Mouse (Mus musculus): ENCODE results near the gene Rpa3.

The Rpa3 gene

DNA sequence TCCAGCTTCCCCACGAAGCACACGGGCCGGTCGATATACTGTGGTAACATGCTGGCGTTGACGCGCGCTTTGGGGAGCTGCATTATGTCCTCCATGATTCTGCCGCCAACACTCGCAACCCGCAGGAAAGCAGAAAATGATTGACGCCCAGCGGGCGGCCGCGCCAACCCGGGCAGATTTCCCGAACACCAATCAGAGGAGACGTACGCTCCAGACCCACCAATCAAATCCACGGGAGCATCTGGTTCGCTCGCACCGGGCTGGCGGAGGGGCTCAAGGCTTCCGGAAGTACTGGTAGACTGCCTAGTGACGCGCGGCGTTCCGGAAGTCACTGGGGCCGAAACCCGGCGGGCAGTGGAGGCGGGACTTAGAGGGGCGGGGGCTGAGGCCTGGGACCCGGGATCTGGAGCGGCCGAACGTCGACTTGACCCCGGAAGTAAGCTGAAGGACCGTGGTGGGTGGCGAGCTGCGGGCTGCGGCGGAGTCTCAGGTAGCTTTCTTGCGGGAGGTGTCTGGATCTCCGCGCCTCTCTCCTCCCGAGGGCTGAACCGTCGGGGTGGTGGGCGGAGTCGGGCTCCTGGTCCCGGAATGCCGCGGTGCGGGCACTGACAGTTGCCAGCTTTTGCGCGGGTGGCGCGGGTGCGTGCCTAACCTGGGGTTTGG lies at the start of gene Rpa3, which contains the start of the genes Umad1 and Gm45062:
Rpa3 (minus strand) TSS at position 170 of the 663 bp plus-strand sequence.
Umad1 (plus strand) TSS at position 285 of the 663 bp plus-strand sequence.
Gm45062 (plus strand) TSS at position 447 of the 663 bp plus-strand sequence.
- peak; percentile 99 for DNase-seq

DNA sequence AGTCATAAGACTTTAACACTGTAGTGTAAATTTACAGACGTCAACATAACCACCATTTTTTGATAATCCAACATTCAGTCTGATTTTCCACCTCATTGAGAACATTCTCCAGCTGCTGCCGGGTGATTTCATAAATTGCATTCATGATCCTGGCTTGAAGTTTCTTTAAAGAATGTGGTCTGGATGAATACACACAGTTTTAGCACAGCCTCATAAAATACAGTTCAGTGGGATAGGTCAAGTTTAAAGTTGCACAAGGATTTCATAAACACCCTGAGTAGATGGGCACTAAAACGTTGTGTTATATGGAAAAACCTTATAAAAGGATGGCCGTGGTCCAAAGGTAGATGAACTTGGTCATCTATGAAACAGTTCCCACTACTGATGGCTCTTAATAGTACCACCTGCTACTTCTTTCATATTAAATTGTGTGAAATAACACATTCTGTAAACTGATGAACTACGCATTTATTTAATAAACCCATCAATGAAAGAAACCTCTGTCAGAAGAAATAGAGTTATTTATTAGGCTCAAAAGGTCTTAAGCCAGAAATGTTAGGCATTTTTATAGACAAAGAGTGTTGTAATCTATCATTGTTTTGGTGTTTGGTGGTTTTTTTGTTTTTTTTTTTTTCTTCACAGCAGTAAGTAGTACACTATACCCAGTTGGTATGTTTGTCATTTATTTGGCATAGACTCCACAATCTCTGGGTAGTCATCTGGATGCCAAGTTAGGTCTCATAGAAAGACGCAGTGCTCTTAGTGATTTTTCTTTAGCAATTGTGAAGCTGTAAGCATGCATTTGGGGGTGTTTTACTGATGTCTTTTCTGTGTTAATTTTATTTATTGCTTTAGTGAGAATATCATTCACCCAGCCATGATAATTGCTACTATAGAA lies 49.2 kb upstream of the Rpa3 start:
- DNase-seq, result no peak

DNA sequence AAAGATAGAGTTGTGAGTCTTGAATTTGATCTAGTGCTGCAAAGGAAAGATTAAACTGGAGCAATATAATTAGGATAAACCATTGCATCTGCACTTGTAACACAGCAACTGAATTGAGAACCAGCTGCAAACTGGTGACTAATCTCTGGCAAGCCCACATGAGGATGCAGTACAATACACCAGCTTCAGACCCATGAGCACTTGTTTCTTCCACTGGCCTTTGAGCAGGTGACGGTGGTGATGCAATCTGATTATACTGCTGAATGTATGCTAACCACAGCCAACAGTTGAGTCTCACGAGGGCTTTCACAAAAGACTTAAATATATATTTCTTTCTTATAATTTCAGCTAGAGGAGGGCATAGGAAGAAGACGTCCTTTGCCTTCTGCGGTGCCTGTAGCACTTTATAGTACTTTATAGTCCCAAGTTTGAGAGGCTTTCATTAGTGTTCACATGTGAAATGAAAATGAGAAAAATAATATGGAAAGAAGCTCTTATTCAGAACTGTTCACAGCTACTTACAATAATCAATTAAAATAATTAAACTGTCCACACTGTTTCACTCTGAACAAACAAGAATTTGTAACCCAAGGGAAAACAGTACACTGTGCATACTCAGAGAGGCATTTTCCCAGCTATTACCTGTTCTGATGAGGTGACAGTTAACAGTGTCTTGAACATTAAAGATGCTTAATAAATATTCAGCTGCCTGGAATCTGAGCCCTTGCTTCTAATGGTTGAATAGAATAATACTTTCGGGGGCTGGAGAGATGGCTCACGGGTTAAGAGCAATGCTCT lies 40.3 kb upstream of the Rpa3 start:
- no peak for DNase-seq

DNA sequence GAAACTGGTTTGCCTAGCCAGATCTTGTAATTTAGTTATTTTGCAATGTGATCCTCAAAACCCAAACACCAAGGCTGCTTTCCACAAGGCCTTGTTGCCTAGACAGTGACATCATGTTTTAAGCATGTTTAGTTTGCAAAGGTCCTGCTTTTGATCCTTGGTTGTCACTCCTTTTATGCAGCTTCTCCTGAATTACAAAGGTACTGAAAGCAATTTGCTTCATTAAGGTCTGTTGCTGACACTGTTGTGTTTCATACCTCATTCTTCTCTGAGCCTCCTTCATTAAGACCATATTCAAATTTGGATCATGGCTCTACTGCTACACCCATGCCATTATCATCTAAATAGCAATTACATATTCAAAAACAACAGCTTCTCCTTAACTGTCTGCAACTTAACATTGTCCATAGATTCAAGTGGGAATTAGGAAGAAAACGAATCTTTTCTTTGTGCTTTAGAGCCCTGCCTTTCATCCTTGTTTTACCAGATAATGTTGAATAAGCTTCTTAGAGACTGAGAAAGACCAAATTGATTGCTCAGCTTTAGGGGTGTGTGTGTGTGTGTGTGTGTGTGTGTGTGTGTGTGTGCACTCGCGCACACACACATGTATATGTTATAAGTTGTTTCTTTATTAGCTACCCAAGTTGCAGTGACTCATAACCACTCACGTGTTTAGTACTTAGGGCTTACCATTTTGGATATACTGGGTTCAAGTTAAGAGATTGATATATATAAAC lies 35.2 kb upstream of the Rpa3 start:
- DNase-seq, result no peak

DNA sequence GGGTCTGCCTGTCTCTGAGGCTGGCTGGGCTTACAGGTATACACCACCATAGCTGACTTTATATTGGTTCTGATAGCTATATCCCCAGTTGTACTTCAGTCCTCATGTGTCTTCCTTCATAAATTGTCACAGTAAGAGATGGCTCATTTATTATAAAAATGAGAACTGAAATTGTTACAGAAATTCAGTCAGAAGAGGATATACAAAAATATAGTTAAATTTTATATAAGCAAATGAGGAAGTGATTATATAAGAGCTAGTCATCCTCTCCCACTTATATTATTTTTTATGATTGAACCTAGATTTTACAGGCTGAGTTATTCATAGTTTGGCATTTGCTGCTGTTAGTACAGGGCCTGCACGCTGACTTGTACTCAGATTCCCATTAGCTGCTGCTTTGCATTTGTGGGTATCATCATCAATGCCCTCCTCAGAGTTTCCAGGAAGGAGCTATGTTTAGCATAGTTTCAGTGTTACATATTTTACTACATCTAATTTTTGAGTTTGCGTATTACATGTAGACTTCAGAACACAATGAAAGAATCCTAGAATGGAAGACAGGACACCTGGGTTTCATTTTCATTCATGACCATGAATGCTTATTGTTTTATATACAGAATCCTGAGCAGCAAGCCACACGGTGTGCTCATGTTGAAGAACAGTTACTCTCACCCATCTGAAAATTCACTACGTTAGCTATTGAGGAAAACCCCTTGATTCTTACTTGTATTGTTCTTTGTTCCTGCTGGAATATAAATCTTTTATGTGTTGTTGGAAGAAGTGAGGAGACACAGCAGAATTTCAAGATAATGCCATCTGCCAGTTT lies 30.0 kb upstream of the Rpa3 start:
- DNase-seq, result no peak

DNA sequence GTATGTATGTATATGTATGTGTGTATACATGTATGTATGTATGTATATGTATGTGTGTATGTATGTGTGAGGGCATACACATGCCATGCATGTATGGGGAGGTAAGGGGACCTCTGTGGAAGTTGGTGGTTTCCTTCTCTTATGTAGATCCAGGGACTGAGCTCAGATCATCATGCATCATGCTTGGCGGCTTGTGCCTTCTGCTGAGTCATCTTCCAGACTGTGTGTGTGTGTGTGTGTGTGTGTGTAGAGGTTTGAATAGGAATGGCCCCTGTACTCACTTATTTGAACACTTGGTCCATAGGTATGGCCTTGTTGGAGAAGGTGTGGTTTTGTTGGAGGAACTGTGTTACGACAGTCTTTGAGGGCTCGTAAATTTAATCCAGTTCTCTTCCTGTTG lies 27.2 kb upstream of the Rpa3 start:
- no peak for DNase-seq

DNA sequence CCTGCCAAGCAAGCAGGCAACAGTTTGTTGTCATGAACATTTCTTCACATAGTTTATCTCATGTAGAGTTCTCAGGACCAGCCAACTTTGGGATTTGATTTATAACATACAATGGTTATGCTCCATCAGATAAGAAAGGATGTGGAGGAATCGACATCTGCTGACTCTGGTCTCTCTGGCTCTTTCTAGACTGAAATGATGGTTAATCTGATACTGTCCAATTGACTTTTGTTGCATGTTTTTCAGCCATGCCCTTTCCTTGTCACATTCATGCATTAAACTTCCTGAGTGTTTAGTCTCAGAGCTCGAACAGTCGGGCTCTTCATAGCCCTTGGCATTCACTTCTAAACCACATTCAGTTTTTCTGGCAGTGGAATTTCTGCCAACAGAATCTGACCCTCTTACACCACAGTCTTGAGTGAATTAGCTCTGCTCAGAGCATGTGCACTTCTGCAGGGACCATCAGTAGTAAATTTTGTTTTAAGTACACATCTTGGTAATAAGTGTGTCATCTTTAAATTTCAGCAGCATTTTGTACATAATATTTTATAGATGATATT lies 26.5 kb upstream of the Rpa3 start:
- DNase-seq, result peak; percentile 15

DNA sequence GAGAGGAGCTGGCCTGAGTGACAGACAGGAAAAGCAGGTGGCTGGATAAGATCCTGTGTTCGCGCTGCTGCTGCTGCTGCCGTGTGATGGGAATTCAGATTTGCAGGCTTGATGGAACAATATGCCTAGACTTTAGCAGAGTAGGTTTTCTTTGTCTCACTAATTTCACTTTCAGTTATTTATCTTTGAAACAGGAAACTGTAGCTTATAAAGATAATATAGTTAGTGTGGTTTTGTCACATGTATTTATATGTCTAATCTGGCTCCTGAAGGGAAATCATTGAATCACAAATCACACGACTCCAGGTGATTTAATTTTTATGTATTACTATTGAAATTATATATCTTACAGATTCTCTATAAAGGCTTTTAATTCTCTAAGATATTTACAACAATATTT lies 24.3 kb upstream of the Rpa3 start:
- DNase-seq, result no peak

DNA sequence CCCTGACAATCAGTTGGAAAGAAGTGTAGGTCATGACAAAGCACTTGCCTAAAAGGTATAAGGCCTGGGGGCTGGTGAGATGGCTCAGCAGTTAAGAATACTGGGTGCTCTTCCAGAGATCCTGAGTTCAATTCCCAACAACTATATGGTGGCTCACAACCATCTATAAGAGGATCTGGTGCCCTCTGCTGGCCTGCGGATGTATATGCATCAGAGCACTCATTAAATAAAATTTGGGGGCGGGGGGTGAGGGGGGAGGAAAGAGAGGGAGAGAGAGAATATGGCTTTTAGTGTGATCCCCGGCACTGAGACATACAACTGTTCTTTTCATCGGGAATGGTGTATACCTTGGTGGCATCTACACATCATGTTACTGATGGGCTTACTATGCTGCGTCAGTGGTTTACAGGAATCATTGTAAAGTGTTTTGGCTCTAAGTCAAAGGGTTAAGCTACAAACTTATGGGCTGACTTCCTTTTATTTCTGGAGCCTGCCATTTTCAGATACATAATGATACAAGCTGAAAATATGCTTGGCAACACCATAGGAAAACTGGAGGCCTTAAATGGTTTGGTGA lies 19.5 kb upstream of the Rpa3 start:
- DNase-seq, result peak; percentile 14

DNA sequence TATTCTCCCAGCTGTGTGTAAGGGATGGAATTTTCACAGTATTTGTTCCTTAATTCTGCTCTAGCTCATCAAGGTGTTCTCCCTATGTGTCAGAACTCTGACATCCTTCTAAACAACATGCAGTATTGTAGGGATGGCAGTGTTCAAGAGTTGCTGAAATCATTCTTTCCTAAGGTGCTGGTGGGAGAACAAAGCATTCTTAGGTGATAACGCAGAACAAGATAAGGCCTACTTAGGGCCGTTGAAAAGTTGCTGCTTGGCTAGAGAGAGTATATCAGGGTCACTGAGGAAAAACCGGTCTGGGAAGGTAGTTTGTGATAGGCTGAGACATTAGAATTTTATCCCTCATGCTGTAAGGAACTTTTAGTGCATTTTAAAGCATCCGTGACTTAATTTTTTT lies 17.5 kb upstream of the Rpa3 start:
- no peak for DNase-seq

DNA sequence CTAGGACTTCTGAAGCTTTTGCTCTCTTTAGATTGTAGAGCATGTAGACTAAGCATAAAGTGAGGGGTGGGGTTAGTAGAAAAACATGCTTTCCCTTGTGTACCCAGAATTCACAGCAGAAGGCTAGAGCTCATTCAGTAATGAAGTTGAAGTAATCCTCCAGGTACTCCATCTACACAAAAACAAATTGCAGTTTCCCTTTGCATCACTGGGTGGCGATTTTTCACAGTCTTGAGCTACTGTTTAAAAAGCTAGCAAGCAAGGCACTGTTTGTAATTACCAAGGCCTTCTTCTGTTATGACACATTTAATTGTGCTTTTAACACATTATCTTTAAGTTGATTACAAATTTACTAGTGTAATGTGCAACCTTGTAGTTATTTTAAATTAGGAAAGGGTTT lies 16.1 kb upstream of the Rpa3 start:
- DNase-seq, result peak; percentile 84

DNA sequence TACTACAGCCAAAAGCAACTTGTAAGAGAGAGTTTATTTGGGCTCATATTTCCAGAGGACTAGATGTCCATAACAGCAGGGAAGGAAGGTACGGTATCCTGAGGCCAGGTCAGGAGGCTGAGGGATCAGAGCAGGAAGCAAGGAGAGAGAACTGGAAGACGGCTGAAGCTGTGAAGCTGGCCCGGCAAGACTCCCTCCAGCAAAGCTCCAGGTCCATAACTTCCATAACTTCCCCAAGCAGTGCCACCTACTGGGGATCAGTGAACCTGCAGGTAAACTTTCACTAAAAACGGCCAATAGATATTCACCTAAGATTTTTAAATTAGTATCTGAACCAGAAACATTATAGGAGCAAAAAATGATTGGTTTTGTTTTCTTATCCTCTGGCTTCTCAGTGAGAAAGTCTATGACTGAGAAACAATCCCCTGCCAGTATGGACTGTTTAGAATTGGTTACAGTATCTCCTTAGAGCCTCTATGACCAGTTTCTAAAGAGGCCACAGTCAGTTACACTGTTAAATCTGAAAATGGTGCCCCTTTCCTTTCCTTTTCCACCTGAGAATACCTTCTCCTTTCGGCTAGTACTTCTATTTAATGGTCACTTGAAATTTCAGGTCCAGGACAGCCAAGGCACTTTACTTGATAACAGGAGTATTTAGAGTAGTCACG lies 15.5 kb upstream of the Rpa3 start:
- peak; percentile 74 for DNase-seq

DNA sequence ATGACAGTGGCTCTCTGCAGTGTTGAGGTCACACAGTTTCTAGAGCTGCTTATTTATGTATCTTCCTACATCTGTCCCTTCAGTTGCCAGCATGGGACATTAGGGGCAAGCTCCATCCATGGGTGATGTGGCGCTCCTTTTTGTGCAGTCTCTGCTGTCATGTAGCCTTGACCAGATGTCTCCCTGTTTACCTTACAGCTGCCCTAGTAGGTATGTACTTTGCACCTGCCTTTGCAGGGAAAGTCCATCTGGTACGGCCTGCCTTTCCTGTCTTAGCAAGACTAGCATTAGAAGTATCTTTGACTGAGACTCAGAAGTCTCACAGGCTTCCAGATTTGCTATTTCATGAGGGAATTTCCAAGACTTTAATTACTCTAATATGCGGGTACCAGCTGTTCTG lies 12.1 kb upstream of the Rpa3 start:
- DNase-seq, result no peak

DNA sequence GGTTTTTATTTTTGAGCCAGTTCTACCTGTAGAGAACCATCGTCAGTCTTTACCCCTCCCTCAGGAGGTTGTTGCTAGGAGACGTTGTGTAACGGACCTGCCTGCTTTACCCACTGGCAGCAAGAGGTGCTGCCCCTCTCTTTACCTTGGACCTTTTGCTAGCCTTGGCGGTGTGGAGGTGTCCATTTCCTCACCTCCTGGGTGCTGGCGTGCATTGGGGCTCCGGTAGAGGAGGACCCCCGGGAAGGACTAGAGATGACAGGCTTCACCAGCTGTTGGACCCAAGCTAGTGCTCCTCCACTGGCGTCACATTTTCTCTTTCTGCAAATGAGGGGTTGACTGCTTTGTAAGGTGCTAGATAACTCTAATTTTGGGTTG lies 683 bp upstream of the Rpa3 start:
- DNase-seq, result no peak

DNA sequence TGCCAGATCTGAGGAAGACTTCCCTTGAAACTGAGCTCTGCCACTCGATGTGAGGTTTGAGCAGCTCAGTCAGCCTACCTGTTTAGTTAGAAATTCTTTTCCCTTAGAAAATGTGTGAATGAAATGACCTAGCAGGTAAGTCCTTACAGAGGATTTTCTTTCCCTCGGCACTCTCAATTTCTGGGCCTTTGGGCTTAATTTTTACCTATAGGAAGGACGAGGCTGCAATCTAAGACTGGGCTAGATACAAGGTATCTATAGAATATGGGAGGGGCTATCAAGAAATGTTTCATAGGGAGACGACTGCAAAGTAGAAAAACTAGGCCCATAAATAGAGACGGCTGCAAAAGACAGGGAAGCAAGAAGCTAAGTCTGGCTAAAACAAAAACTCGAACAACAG lies 657 bp downstream of the Rpa3 start:
- DNase-seq, result no peak

DNA sequence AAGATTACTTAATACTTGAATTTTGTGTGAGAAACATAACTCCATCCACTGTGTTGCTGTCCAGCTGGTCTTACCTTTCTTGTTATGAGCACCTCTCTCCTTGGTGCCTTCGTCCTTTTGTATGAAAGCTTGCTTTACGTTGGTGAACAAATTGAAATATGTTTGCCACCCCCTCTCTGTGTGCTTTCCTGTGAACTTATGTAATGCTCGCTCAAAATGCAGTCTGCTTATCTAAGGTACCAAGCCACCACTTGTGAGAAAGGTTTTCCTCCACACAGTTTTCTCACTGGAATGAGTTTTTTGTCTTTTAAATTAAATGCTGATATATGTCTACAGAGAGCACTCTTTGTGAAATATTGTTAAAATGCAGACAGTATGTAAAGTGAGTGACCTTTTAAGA lies 30.4 kb downstream of the Rpa3 start:
- DNase-seq, result no peak

DNA sequence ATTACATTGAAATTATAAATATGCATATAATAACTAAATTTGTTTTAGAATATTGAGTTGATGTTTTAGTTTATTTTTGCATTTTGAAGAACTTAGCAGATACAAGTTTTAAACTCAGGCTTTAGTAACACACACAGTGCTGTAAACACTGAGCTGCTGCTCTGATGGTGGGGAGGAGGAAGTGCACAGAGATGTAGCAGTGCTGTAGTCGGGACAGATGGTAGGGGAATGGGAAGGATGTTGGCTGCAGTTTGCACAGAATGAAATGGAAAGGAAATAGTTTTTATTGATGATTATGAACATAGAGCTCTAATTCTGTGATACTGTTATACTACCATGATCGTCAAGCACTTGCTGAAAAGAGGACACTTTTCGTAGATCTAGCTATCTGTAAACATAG lies 31.9 kb downstream of the Rpa3 start:
- no peak for DNase-seq

DNA sequence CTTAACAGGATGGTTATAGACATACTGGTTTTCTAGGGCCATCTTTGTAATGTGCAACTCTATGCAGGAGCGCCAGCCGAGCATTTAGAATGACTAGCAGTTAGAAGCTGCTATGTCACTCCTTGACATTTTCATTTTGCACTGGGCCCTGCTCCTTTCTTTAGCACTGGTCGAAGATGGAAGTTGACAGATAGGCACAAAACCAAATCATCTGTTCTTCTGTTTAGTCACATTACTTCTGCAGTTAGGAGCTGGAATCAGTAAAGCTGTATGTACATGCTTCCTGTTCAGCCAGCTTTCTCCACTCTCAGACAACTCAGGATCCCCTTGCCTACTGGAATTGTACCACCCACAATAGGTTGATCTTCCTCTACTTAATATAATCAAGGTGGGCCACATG lies 48.3 kb downstream of the Rpa3 start:
- no peak for DNase-seq

DNA sequence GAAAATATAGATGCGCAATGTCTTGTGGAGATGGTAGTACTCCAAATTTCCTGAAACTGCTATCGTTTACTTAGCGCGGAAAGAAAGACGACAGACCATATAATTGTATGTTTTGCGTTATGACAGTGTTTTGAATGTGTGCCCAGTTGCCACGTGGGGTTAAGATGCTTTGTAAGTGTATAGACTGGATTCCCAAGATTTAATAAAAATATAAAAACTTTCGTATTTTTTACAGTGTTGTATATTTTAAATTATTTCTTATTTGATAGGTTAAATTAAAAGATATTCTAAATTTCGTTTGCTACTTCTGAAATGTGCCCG lies 49.1 kb downstream of the Rpa3 start:
- DNase-seq, result peak; percentile 8

DNA sequence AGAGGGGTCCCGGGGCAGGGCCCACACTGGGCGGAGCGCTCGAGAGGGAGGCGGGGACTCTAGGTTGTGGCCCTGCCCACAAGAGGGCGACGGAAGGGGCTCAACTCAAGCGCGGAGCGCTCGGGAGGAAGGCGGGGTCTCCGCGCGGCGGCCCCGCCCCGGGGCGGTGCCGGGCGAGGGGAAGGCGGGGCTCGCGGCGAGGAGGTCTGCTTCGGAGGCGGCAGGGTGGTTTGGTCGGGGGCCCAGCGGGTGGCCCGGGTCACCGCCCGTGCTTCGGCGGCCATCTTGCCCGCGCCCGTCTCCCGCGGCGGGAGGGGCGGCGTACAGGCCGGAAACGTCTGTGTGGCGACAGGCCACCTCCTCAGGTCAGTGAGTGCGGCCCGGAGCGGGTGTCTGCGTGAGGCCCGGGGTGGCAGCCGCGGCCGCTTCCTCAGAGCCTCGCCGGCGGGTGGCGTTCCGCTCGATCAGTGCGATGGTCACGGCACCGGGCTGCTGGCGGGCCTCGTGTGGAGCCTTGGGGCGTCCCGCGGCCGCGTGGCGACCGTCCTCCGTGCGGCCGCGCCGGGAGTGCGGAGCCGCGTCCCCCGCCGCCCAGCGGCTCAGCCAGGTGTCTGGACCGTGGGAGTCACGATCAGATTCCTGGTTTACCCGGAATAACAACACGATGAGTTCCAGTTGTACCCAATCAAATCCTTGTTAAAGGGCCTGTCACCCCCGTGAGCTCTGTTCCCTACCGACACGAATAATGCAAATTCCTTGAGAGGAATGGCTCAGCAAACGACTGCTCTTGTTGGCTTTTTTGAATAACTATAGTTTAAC lies 49.7 kb downstream of the Rpa3 start, which contains the start of gene Mios:
Mios (plus strand) TSS at position 176 of the 819 bp plus-strand sequence.
- peak; percentile 91 for DNase-seq
